24 mouse cellular contexts compared by ENCODE assay signal in the genomic region with DNA sequence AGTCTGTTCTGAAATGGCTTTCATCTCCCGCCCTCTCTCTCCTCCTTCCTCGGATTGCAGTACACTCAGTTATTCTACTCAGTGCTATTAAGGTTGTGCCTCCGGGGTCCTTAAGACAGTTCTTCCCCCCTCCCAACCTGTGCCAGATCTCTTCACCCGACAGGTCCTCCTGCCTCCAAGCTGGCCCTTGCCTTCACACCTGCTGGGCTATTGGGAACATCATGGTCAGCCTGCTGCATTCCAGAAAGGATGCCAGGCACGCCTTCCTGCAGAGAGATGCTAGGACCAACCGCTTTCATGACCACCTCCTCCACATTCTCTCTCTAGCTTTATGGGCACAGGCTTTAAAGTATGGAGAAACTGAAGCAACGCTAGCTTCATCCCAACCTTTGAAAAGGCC.
A peak's percentile ranks its signal among the peaks of the same experiment; 100 is the strongest.
DNase-seq lines count a peak whose midpoint lies in the region; ATAC-seq and TF ChIP-seq lines count a peak whose summit lies in the region.
"Had no signal": no experiment of that assay in that cellular context is flagged by ENCODE, and none has a peak within 500 bp of the region (broad histone marks: within the 10 kb centered on the region; RNA-seq: fewer than 3 reads in every experiment).

No protein-coding gene starts in this region.

- peak; percentile 6 for DNase-seq in cerebellum, adult 9-11 months
- DNase-seq in hindbrain, postnatal 0 days (ENCODE audit: low spot score) = no peak
- DNase-seq in hindbrain, embryonic 11.5 days (ENCODE audit: low spot score) = no peak
- peak; percentile 56 for DNase-seq in left cerebral cortex, postnatal 4 days
- DNase-seq in left cerebral cortex, postnatal 14 days (ENCODE audit: low spot score in 2 of 2) = no peak
- DNase-seq in cerebellum, postnatal 14 days = peak; percentile 29 to 49
- DNase-seq: adrenal gland, postnatal 14 days; embryo, embryonic 11 days; gastrocnemius, postnatal 10 days; heart, adult 2 months; kidney, adult 11 months had no signal

- no peaks in the 10 kb centered on the region; the same call in 1 of the 2 replicates for H3K4me1 ChIP-seq in hindbrain, postnatal 0 days (ENCODE audit: insufficient read depth, low read length)
- H3K4me1 ChIP-seq in hindbrain, embryonic 11.5 days (replicated peaks; ENCODE audit: control insufficient read depth, insufficient read depth, low read length) = no peaks in the 10 kb centered on the region
- no peaks in the 10 kb centered on the region for H3K4me1 ChIP-seq in intestine, embryonic 16.5 days (ENCODE audit: control insufficient read depth, insufficient read depth, low read length)
- H3K4me1 ChIP-seq: embryonic facial prominence, embryonic 15.5 days had no signal

- intact Hi-C loops in left cerebral cortex, postnatal 4 days (cut with DNase I) = loop anchor here (10.0 kb wide), 2 partner anchors 383 to 993 kb away; no protein-coding TSS in a partner anchor
- intact Hi-C loops in left cerebral cortex, postnatal 14 days (cut with DNase I) = loop anchor here (10.0 kb wide), 1 partner anchor 993 kb away; no protein-coding TSS in a partner anchor

- no peak overlapping the region for H3K9ac ChIP-seq in hindbrain, postnatal 0 days (replicated peaks; ENCODE audit: low read length)
- no peak overlapping the region for H3K9ac ChIP-seq in hindbrain, embryonic 11.5 days (ENCODE audit: low read depth, low read length)
- H3K9ac ChIP-seq in intestine, embryonic 16.5 days (ENCODE audit: low read depth, low read length) = no peak overlapping the region
- H3K9ac ChIP-seq: embryonic facial prominence, embryonic 15.5 days; hindbrain, embryonic 15.5 days had no signal

- H3K36me3 ChIP-seq in hindbrain, postnatal 0 days (ENCODE audit: insufficient read depth, low read length) = no peaks in the 10 kb centered on the region
- H3K36me3 ChIP-seq in hindbrain, embryonic 11.5 days (ENCODE audit: control insufficient read depth, insufficient read depth, low read length) = no peaks in the 10 kb centered on the region
- H3K36me3 ChIP-seq in intestine, embryonic 16.5 days (ENCODE audit: control insufficient read depth, insufficient read depth, low read length) = no peaks in the 10 kb centered on the region
- H3K36me3 ChIP-seq: embryonic facial prominence, embryonic 15.5 days; forebrain, embryonic 10.5 days; hindbrain, embryonic 10.5 days; hindbrain, embryonic 15.5 days had no signal

- H3K27ac ChIP-seq in hindbrain, postnatal 0 days = peak overlapping the region; percentile 7; the same call in 1 of the 2 replicates
- no peak overlapping the region for H3K27ac ChIP-seq in hindbrain, embryonic 11.5 days (ENCODE audit: low read depth, low read length)
- no peak overlapping the region for H3K27ac ChIP-seq in intestine, embryonic 16.5 days (ENCODE audit: low read length)
- H3K27ac ChIP-seq: embryonic facial prominence, embryonic 15.5 days; forebrain, embryonic 10.5 days; heart, adult 2 months; hindbrain, embryonic 10.5 days; hindbrain, embryonic 15.5 days had no signal

- no peaks in the 10 kb centered on the region for H3K9me3 ChIP-seq in hindbrain, postnatal 0 days (ENCODE audit: low read length)
- no peaks in the 10 kb centered on the region for H3K9me3 ChIP-seq in hindbrain, embryonic 11.5 days (ENCODE audit: control insufficient read depth, low read length)
- H3K9me3 ChIP-seq in intestine, embryonic 16.5 days (ENCODE audit: control insufficient read depth, low read length) = no peaks in the 10 kb centered on the region
- H3K9me3 ChIP-seq: embryonic facial prominence, embryonic 15.5 days; forebrain, embryonic 10.5 days; hindbrain, embryonic 10.5 days; hindbrain, embryonic 15.5 days had no signal

- no peak overlapping the region for H3K4me3 ChIP-seq in hindbrain, postnatal 0 days (ENCODE audit: low read length)
- H3K4me3 ChIP-seq in hindbrain, embryonic 11.5 days (ENCODE audit: low read depth, low read length) = no peak overlapping the region
- H3K4me3 ChIP-seq in intestine, embryonic 16.5 days (ENCODE audit: low read length) = no peak overlapping the region
- H3K4me3 ChIP-seq: embryonic facial prominence, embryonic 15.5 days; erythroblast, embryonic 14.5 days; forebrain, embryonic 10.5 days; heart, adult 2 months; hindbrain, embryonic 10.5 days; hindbrain, embryonic 15.5 days had no signal

- no peak for ATAC-seq in cerebellum, adult (ENCODE audit: insufficient number of reproducible peaks, low FRiP score, low TSS enrichment)
- peak; percentile 36; the same call in 1 of the 2 replicates for ATAC-seq in hindbrain, postnatal 0 days
- ATAC-seq in hindbrain, embryonic 11.5 days (ENCODE audit: low FRiP score) = no peak
- ATAC-seq in intestine, embryonic 16.5 days = no peak
- ATAC-seq: activated CD4-positive, CD25-positive, alpha-beta regulatory T cell, adult 4 months; forebrain, embryonic 14.5 days; inflammation-experienced regulatory T-cells, adult 6 months; Patski had no signal

- no peak for TF ChIP-seq CTCF in hindbrain, postnatal 0 days (IDR thresholded peaks at IDR 0.05; ENCODE audit: low read depth)

- WGBS in hindbrain, postnatal 0 days = 42% methylated on average over 7 of the region's 7 CpGs
- WGBS in hindbrain, embryonic 11.5 days = 61% methylated on average over 7 of the region's 7 CpGs
- WGBS in intestine, embryonic 16.5 days = 58% methylated on average over 7 of the region's 7 CpGs

- H3K27me3 ChIP-seq in hindbrain, postnatal 0 days (ENCODE audit: insufficient read depth, low read length) = no peaks in the 10 kb centered on the region
- no peaks in the 10 kb centered on the region for H3K27me3 ChIP-seq in hindbrain, embryonic 11.5 days (ENCODE audit: control insufficient read depth, insufficient read depth, low read length)
- no peaks in the 10 kb centered on the region for H3K27me3 ChIP-seq in intestine, embryonic 16.5 days (replicated peaks; ENCODE audit: control insufficient read depth, insufficient read depth, low read length)
- H3K27me3 ChIP-seq: CH12.LX; hindbrain, embryonic 15.5 days had no signal

- peak overlapping the region; percentile 90 for H3K4me2 ChIP-seq in hindbrain, postnatal 0 days (ENCODE audit: low read depth, low read length)
- no peak overlapping the region for H3K4me2 ChIP-seq in hindbrain, embryonic 11.5 days (replicated peaks; ENCODE audit: low read depth, low read length)
- no peak overlapping the region for H3K4me2 ChIP-seq in intestine, embryonic 16.5 days (ENCODE audit: low read depth, low read length)
- H3K4me2 ChIP-seq: embryonic facial prominence, embryonic 15.5 days; heart, embryonic 11.5 days; hindbrain, embryonic 15.5 days had no signal

Comparison
In these comparisons a context has a peak if more than half of its experiments do, and no peak if none do; other contexts are left out.
1. DNase-seq: peak in cerebellum, adult 9-11 months (single experiment), left cerebral cortex, postnatal 4 days (single experiment) and cerebellum, postnatal 14 days (2 of 2); none in hindbrain, postnatal 0 days (single experiment), hindbrain, embryonic 11.5 days (single experiment) and left cerebral cortex, postnatal 14 days (0 of 2).